Mouse (Mus musculus): ENCODE measurements at regions not wholly inside any gene's neighbourhood (a gene's known extent, or its start where the extent isn't known, plus 50 kb on each side); places are given as distances from the start of the nearest gene placed in this dataset.
"Not testable (repeated sequence)": the region's sequence is repeated elsewhere in the genome, so short reads cannot be mapped to it uniquely, and the experiment has no call there.

DNA sequence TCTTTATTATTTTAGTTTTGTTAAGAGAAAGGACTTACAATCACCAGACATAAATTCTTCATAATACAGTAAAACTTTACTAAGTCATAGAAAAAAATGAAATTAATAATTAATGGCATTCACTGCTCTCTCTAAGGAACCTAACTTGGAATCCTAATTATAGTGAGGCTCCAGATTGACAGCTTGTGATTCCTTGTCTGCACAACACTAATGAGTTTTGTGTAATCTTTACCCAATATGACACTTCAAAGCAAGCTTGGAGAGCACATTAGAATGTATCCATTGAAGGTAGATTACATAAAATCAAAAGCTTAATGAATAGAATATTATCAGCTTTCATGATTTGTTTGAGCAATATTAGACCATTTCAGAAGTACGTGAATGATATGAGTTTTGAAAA lies 1914.7 kb downstream of the Efna5 start:
- DNase-seq = no peak

- no peak for DNase-seq
Observed at GRCm38 (mm10) chr17:60965660-60966059, 1915.5 kb downstream of the Efna5 start.

DNA sequence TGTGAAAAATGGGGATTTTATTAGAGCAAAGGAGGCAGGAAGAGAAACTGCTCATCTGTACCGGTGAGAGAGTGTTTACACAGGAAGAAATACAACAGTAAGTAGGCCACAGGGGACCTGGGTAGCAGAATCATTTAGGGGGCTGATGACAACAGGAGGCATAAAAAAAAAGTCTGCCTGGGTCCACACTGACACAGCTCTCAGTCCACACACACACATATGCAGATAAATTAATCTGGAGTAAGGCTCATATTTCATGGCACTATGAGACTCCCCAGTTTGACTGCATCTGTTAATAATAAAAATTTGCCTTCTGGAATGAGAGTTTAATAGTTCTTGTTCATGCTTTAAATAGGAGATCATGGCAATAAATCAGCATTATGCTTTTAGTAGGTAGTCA lies 1929.7 kb downstream of the Efna5 start:
- DNase-seq = no peak

- no peak for DNase-seq
Observed at GRCm38 (mm10) chr17:60937754-60938508, 1924.8 kb upstream of the Nudt12 start.

DNA sequence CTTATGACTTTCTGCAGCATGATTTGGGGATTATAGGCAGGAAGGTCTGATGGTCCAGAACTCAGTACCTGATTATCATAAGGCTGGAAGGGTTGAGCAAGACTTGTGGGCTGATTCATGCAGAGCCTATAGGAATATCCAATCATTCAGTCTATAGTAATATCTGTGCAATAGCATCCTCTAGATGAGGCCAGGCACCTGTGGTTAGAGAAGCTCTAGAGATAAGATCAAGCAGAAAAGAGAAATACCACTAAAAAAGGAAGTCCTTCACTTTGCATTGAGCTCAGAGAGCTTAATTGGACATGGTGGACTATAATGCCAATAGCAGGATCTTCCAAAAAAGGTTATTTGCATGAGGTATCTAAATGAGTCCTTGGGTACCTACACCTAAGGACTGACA lies 1921.1 kb upstream of the Nudt12 start:
- DNase-seq = no peak

DNA sequence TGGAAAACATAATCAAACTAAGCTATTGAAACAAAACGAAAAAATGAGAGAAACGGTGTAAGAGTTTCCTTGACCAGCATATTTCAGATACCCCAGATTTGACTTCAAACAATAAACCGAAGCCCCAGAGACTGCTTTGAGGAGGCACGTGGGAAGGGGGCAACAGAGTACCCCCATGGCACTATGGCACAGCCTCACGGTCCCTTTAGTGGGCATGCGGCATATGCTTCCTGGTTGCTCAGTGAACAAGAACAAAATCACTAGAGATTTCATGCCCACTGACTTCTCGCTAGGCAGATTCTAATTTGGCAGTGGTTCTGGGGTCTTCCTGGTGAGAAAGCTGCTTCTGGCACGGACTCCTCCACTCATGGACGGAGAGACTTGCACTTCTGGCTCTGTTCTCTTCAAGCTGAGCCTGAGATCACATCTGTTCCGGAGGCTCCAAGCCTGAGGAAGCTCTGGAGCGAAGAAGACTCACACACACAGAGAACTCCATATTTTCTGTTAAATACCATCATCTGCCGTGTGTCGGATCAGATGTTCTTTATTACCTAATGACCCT lies 1912.7 kb upstream of the Nudt12 start:
- peak; percentile 2 for DNase-seq

DNA sequence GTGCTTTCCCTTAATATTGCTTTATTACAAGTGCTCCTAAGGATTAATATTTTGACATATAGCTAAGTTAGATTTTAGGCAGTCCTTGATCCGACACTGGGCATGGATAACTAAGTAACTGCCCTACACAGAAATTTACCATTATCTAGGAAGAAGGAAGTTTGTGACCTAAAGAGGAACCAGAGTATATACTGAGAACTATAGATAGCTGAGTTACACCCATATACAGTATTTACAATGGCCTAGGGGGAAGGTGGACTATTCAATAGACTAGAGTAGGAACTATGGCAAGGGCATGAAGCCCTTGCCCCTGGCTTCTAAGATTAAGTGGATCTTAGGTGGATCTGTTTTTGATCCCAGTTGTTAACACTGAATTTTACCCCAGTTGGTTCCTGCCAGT lies 1869.5 kb upstream of the Nudt12 start:
- DNase-seq = not testable (repeated sequence)

GRCm38 (mm10) chr17:60857445-60857844 lies 1844.3 kb upstream of the Nudt12 start:
- no peak for DNase-seq

DNA sequence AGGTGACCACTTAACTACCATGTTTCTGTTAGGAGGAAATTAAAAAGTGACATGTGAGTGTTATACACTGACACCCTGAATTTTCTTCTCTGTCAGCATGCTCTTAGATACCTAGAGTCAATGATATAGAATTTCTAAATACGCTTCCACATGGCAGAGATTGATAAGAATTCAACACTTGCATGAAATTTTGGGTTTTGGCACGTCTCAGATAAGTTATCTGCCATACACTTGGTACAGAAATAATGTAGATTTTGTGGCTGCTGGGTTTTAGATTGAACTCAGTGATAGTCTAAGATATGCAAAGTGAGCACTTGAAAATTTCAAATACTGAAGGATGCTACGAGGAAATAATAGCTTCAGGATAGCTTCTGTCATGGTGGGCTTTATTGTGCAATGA lies 1841.5 kb upstream of the Nudt12 start:
- DNase-seq = no peak

DNA sequence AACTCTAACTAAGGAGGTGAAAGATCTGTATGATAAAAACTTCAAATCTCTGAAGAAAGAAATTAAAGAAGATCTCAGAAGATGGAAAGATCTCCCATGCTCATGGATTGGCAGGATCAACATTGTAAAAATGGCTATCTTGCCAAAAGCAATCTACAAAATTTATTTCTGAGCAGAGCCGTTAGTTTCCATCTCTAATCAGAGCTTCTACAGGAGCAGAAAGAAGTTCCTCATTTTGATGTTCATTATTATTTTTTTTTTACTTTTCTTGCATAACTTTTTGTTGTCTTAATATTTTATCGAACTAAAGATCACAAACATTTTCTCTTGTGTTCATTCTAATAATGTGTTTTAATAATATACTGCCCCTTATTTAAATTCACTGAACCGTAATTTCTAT lies 1825.6 kb upstream of the Nudt12 start:
- DNase-seq = not testable (repeated sequence)

GRCm38 (mm10) chr17:60832531-60832930 lies 1819.4 kb upstream of the Nudt12 start:
- no peak for DNase-seq

DNA sequence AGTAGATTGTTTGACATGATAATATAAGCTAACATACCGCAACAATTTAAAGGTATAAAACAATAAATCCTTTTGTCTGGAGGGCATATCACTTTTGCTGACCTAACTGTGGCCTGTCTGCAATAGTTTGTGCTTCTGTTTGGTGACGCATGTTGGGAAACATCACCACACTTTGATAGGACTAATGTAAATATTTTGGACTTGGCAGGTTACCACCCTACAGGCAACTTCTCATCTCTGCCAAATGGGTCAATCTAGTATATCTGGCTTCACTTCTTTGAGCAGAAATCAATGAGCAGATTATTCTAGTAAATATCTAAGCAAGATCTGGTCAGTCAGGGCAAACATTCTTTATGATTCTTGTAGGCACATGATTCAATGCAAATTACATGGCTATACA lies 1817.3 kb upstream of the Nudt12 start:
- no peak for DNase-seq

- no peak for DNase-seq
Observed at GRCm38 (mm10) chr17:60804715-60805449, 1791.7 kb upstream of the Nudt12 start.

GRCm38 (mm10) chr17:60762270-60762669 lies 1749.1 kb upstream of the Nudt12 start:
- no peak for DNase-seq

GRCm38 (mm10) chr17:60761100-60761499 lies 1747.9 kb upstream of the Nudt12 start:
- no peak for DNase-seq

- no peak for DNase-seq
Observed at GRCm38 (mm10) chr17:60742856-60743255, 1729.7 kb upstream of the Nudt12 start.

GRCm38 (mm10) chr17:60738211-60738610 lies 1725.0 kb upstream of the Nudt12 start:
- no peak for DNase-seq

GRCm38 (mm10) chr17:60720138-60720537 lies 1707.0 kb upstream of the Nudt12 start:
- no peak for DNase-seq

DNA sequence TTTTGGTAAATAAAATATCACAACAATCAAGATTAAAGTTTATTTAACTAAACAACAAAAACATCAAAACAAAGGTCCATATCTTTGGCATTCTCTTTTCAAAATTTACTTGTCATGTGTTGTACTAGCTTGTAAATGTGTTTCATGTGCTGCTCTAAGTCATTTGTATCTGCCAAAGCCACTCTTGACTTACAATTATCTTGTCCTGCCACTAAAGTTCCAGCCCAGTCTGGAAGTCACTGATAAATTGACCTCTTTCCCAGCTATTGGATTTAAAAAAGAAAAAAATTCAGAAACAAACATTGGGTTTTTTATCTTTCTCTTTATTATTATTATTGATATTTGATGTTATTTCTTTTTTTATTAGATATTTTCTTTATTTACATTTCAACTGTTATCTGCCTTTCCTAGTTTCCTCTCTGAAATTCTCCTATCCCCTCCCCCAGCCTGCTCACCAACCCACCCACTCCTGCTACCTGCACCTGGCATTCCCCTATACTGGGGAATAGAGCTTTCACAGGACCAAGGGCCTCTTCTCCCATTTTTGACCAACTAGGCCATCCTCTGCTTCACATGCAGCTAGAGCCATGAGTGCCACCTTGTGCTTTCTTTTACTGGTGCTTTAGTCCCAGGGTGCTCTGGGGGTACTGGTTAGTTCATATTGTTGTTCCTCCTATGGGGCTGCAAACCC lies 1704.9 kb upstream of the Nudt12 start:
- DNase-seq = no peak

DNA sequence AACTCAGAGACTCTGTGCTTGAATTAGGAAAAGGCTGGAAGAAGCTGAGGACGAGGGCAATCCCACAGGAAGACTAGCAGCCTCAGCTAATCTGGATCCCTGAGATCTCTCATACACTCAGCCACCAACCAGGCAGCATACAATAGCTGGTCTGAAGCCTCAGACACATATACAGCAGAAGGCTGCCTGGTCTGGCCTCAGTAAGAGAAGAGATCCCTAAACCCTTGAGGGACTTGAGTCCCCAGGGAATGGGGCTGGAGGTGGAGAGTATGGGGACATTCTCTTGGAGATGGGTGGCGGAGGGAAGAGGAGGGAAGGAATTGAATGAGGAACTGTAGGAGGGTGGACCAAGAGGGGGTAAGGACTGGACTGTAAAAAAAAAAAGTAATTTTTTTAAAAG lies 1704.3 kb upstream of the Nudt12 start:
- DNase-seq = no peak

All from right cerebral cortex, adult 18-20 months (tissue).